Mouse (Mus musculus): ENCODE data around the gene Coasy.
"Not testable (repeated sequence)": the region's sequence is repeated elsewhere in the genome, so short reads cannot be mapped to it uniquely, and the experiment has no call there.

The Coasy gene

DNA sequence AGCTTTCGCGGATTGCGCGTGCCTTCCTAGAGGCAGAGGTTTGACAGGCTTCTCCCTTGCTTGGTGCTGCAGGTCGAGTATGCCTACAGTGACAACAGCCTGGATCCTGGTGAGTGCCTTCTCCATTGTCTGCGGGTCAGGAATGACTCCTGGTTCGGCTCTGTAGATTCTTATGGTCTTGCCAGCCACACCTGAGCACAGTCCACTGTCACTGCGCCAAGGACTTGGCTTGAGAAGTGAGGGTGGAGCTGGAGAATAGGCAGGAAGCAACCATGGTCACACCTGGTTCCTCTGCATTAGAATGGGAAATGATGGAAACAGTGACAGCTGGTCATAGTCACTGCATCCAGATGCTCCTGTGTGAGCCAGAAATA lies 5.3 kb downstream of the Coasy start:
- no peak for DNase-seq (ENCODE audit: low spot score)

DNA sequence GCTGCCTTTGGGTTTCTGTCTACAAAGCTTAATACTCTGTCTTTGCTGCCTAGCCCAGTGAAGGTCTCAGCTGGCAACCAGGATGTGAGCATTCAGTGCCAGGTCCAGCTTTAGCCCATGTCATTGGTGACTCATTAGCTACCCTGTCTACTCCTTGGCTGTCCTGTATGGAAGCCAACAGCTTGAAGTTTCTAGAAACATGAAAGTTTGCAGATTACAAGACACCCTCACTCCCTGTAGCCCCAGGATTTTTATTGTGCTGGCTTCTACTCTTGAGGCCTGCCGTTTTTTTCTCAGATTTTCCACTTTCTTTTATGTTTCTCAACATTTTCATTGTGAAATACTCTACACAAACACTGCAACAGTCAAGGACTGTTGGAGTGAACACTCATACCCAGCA lies 7.6 kb downstream of the Coasy start:
- DNase-seq (ENCODE audit: low spot score): no peak

DNA sequence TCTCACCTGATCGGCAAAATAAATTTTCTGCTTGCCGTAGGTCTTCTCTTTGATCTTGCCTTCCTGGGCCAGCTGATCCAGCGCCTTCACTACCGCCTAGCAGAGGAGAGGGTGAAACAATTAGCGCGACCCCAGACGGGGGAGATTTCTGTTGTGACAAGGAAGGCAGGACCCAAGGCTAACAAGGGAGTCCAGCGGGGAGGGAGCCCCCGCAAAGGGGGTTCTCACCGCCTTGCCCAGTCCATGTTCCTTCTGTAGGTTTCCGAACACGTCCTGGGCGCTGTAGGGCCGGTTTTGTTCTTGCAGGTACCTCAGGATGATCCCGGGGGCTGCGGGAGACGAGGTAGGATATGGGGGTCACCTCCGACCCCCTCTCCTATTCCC lies 12.6 kb downstream of the Coasy start:
- DNase-seq (ENCODE audit: low spot score): no peak

DNA sequence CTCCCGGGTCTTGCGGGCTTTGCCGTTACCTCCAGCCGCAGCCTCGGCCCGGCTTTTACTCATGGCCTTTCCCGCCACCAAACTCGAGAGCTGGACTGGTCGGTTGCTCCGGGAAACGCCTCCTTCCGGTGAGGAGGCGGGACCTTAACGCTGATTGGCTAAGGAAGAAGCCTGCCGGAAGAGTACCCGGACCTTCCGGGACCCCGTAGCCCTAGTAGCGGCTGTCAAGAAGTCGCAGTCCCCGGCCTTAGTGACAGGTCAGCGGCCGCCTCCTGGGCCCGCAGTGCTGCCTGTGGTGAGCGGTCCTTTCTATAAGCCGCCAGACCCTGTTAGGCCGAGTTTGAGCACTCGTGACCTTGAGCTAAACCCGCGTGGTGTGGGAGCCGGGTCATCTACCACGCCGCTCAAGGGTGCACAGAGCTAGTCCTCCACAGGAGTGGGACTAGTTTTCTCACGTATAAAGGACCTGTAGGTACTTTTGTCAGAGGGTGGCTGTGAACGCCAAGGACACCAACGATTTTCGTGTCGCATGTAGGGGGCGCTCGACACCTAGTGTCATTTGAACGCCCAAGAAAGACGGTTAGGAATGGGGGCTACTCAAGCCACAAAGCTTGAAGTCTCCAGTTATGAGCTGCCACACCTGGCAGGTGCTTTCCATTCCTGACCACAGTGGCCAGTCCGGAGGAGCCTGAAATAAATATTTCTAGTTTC lies 13.1 kb downstream of the Coasy start, which contains the start of gene Psmc3ip:
Gene Psmc3ip (minus strand): TSS at position 123 of the 711 bp plus-strand sequence.
- DNase-seq (ENCODE audit: low spot score): peak; percentile 97

DNA sequence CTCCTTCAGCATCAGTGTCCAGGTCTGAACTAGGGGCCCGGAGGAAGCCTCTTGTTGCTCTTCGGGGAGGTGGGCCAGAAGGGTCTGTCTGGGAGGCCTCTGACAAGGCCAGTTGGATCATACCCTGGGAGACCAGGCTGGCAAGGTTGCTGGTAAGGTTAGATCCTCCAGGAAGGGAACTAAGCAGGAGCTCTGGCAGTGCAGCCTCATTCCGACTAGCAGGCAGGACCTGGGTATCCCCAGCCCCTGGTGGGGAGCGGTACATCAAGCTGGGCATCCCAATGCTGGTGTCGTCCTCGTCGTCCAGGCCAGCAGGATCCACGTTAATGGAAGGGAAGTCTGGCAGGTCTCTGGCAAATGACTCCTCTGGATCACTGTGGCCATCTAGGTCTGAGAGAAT lies 15.9 kb downstream of the Coasy start:
- DNase-seq (ENCODE audit: low spot score): no peak

DNA sequence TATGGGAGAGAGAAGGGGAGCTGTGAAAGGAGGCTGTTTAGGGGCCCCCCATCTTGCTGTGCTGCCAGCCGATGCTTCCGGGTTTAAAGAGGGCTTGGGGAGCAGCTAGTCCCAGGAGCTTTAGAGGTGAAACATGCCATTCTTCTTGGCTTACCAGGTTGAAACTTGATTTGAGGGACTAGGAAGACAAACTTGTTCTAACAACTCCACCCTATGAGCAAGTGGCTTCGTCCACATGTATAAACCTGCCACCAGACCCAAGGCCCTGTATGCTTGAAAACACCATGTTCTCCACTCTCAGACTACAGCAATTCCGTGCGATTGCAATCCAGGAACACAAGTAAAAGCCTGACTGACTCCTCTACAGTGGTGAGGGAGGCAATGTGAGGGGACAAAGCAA lies 20.6 kb downstream of the Coasy start:
- no peak for DNase-seq (ENCODE audit: low spot score)

DNA sequence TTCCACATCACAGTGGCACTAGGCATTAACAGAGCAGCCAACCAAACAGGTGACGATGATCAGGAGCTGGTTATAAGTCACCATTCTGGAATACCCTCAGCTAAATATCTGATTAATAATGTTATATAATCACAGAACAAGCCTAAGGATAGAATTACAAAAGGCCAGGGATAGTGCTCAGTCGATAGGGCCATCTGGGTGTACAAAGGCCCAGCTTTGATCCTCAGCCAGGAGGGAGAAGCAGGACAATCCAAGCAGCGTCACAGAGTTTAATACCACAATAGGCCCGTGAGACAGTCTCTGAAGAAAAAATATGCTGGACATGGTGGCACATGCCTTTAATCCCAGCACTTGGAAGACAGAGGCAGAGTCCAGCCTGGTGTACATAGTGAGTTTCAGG lies 27.0 kb downstream of the Coasy start:
- DNase-seq (ENCODE audit: low spot score): no peak

DNA sequence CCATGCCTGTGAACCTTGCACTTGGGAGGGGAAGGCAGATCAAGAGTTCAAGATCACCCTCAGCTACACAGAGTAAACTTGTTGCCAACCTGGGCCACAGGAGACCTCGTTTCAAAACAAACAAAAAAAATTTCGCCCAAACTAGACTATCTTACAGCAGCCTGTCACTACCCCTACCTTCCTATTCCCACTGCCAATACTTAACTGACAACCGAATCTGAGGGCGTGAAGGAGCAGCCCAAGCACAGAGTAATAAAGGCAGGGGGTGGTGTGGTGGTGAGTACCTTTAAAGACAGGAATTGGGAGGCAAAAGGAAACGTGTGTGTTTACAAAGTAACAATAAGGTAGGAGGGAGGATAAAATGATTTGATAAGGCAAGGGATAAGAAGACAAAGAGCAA lies 28.3 kb downstream of the Coasy start:
- no peak for DNase-seq (ENCODE audit: low spot score)

DNA sequence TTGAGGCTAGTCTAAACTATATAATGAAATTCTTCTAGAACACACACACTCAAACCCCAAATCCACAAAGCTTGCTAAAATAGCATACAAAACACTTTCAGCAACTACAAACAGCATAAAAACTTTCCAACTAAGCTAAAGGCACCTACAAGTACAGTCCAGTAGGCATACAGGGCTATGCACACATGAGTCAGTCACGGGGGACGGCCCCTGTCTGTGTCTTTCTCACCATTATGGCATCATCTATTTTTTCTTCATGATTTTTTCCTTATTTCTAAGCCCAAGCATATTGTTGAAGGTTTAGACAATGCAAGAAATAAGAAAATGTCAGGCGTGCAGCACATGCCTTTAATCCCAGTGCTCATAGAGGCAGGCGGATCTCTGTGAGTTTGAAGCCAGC lies 28.8 kb downstream of the Coasy start:
- DNase-seq (ENCODE audit: low spot score): no peak

DNA sequence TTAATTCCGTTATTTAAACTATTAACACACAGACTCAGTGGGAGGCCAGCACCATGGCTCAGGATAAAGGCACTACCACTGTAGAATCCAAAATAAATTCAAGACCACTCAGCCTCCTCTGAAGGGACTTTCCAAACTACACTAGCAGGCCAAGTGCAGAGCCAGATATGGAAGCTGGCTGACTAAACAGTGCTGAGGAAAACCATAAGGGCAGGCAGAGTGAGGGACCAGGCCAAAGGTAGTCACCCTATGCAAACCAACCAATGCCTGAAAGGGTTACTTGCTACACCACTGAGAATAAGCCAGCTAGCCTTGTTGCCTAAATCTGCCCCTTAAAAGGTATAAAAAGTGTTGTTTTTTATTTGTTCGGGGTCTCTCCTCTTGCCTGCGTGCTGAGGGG lies 29.8 kb downstream of the Coasy start:
- DNase-seq (ENCODE audit: low spot score): no peak

DNA sequence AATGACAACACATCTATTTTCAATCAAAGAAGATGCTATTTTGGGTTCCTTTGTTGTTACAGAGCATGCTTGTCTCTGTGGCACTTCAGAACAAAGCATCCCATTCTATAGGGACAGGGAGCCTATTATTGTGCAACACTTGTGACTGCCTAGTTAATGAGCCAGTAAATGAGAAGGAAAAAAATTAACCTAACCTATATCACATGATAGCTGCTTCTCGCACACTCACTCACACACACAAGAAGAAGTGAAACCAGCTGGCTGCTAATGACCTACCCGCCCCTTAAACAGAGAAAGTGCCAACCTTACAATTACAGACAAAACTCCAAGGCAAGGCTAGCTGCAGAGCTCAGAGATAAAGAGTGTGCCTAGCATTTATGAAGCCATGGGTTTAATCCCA lies 33.2 kb downstream of the Coasy start:
- DNase-seq (ENCODE audit: low spot score): no peak

DNA sequence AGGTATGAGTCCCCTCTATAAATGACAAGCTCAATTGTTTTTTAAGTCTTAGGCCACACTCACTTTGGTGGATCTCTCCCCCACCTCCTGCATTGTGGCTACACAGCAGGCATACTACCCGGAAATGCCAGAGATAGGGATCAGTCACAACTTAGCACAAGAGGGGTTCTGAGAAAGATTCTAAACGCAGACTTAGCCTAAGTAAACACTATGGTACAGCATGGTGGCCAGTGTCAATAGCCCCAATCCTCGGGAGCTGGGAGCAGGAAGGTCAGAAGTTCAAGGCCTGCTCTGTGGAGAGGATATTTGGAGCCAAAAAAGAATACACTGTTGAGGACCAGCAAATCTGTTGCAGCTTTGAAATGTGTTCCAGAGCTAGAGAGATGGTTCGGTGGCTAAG lies 35.7 kb downstream of the Coasy start:
- no peak for DNase-seq (ENCODE audit: low spot score)

DNA sequence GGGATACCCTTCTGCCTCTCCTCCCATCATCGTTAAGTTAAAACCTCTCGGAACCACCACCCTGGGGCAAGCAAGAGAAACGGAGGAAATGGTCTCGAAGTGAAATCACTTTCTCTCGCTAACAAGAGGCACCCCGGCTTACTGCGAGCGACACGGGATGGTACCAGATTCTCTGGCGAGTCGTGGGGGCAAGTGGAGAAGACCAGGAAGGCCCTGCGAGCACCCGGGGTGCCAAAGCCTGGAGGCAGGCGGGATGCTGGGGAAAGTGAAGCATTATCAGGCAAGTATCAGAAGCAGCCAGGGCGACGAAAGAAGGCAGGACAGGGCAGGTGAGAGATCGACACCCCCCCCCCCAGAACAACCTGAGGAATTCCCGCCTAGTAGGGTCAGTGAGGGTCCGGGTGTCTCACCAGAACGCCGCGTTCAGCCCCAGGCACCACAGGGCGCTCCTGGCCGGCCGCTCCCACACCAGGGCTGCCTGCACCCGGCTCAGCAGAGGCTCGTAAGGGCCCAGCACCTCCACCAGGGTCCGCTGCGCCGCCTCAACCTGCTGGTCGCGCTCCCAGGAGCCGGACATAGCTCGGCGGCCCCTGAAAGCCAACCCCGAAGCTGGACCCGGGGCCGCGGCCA lies 36.9 kb downstream of the Coasy start:
- DNase-seq (ENCODE audit: low spot score): no peak

DNA sequence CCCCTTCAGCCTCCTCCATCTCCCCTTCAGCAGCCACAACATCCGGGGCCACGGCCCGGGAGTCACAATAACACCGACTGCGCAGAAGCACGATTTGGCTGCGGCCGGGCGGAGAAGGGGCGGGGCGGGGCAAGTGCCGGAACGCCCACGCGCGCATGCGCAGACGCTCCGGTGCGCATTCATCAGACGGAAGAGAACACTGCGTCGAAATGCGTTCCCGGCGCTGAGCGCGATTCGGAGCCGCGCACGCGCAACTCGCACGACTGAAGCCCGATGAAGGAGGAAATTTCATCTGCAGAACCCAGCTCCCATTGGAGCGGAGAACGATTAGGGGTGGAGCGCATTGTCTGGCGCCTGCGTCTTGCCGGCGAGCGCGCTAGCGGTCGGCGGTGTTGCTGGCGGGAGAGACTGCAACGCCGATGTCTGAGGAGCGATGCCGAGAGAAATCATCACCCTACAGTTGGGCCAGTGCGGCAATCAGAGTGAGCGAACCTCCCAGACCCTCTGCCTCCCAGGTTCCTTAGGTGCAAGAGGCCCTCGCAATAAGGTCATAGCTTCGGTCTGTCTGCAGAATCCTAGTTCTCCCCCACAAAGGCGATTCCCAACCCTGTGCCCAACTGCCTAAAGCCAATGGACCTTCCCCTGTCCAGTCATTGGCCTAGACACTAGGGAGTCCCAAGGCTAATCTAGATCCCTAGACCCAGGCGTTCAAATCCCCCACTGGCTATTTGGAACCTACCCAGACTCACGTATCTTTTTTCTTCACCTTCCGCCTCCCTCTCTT lies 37.6 kb downstream of the Coasy start, which contains the start of the genes Retreg3 and Tubg1:
Gene Retreg3 (minus strand): TSS at position 133 of the 784 bp plus-strand sequence.
Gene Tubg1 (plus strand): TSS at position 178 of the 784 bp plus-strand sequence.
- DNase-seq (ENCODE audit: low spot score): peak; percentile 99

DNA sequence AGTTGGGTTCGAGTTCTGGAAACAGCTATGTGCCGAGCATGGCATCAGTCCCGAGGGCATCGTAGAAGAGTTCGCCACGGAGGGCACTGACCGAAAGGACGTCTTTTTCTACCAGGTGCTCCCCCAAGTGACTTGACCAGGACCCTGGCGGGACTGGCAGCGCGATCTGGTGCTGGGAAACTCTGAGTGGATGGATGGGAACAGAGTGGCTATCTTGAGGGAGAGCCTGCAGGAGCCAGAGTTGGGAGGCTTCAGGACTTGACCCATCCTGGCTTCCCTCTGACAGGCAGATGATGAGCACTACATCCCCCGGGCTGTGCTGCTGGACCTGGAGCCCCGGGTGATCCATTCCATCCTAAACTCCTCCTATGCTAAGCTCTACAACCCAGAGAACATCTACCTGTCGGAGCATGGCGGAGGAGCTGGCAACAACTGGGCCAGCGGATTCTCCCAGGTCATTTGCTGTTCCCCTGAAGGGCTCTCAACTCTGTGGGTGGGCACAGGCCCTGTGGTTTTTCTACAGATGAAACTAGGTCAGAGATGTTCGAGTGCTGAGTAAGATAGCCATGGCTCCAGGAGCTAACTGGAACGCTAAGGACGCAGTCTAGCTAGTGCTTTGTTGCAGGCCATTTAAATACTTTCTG lies 38.3 kb downstream of the Coasy start:
- no peak for DNase-seq (ENCODE audit: low spot score)

DNA sequence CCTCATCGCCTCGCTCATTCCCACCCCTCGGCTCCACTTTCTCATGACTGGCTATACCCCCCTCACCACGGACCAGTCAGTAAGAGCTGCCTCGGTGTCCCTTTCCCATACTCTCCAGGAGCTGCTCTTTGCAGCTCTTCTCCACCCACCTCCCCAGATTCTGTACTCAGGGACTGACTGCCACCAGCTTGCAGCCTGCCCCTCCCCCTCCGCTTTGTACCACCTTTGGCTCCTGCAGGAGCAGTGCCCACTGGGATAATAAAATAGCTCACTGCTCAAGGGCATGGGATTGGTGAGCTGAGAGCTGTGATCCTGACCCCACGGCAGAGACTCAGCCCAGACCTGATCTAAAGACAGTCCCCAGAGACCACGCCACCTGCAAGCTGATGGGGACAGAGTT lies 42.1 kb downstream of the Coasy start:
- DNase-seq (ENCODE audit: low spot score): not testable (repeated sequence)

DNA sequence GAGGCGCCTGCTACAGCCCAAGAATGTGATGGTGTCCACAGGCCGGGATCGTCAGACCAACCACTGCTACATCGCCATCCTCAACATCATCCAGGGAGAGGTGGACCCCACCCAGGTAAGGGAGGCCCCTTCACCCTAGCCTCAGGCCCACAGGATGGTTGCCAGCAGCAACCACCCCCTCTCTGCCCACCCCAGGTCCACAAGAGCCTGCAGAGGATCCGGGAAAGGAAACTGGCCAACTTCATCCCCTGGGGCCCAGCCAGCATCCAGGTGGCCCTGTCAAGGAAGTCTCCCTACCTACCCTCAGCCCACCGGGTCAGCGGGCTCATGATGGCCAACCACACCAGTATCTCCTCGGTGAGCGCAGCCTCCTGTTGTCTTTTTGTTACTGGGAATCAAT lies 42.6 kb downstream of the Coasy start:
- DNase-seq (ENCODE audit: low spot score): not testable (repeated sequence)

DNA sequence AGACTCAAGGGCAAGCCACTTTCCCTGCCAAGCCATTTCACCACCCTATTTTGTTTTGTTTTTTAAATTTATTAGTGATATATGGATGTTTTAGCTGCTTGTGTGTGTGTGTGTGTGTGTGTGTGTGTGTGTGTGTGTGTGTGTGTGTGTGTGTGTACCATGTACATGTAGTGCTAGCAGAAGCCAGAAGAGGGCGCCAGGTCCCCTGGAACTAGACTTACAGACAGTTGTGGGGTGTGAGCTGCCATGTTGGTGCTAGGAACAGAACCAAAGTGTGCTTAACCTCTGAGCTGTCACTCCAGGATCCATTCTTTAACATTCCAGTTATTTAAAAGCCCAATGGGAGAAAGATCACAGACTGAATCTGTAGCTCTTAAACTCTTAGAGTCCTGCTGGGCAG lies 44.7 kb downstream of the Coasy start:
- DNase-seq (ENCODE audit: low spot score): no peak

DNA sequence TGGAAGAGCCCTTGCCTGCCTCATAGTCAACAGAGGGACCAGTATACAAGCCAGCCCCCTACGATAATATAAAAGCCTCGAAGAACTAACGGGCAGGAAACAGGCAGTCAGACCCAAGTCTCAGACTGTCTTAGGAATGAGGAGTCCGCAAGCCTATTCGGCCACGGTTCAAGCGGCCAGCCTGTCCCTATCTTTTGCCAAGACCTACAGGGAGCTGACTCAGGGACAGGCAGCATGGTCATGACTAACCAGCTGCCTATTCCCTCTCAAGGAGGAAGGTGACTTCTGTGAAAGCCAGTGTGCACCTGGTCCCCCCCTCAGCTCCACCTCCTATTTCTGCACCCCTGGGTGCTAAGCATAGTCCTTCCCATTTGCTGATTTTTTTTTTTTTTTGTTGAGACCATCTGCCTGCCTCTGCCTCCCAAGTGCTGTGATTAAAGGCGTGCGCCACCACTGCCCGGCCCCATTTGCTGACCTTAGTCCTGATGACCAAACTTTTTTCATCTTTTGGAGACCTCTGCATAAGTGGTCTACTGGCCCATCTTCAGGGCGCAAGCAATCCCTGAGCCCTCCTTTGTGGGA lies 46.7 kb downstream of the Coasy start:
- DNase-seq (ENCODE audit: low spot score): no peak

DNA sequence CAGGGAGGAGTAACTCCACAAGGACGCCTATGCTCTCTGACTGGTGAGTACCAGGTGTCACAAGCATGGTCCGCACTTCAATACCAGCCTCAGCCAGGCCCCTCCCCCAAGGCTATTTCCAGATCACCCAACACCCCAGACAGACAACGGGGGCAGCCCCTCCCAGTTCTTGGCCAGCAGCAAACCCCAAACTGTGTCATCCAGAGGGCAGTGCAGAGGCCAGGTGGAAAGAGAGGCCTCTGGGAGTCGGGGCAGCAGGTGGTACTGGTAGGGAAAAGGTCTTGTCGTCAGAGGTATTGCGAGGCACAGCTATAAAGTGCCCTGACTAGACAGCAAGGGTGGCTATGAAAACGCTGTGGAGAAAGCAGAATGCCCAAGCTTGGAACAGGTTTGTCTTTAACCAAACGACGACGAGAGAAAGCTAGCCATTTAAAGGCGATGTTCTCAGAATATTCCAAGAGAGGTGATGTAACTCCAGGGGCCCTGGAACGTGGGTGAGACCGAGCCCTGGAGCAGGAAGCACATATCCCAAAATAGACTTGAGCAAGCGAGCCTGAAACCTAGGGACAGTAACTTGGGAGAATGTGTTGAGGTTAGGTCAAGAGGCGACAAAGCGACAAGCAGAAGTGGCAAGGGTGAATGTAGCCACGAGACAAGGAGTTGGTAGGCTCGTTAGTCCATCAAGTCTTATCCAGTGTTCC lies 47.8 kb downstream of the Coasy start:
- no peak for DNase-seq (ENCODE audit: low spot score)

DNA sequence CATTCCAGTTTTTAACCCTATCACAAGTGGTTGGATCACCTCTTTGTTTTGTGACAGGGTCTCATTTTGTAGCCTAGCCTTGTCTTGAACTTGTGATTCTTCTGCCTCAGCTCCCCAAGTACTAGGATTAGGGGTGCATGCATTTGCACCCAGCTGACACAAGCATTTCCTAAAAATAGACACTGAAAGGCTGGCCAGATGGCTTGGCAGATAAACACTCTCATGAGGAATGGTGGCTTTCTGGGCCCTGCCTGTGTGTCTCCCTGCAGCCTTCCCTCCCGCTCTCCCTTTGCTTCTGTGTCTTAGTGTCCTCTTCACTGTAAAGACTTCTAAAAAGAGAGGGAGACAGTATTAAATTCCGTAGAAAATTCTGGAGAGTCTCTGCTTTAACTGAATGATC lies 48.8 kb downstream of the Coasy start:
- DNase-seq (ENCODE audit: low spot score): no peak

DNA sequence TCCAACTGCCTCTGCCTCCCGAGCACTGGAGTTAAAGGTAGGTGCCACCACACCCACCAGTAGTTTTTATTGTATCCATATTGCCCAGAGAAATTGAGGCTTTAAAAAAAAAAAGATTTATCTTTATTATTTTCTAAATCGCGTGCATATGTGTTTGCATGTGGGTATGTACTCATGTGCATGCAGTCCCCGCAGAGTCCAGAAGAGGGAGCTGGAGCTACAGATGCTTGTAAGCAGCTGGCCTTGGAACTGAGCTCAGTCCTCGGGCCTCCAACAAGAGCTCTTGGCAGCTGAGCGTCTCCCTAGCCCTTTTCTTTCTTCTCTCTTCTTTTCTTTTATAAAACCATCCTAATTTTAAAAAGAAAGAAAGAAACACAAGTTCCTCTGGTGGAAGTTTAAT lies 49.3 kb downstream of the Coasy start:
- no peak for DNase-seq (ENCODE audit: low spot score)
